Mouse (Mus musculus) hematopoietic multipotent progenitor cell, adult 10-12 weeks (in vitro differentiated cells): ENCODE measurements around the gene Mapk7. TPM values are rescaled to one million over a fixed set of nuclear protein-coding genes. Genes with fewer than 3 reads are reported as not detected.

ENCODE experiments used
- polyA plus RNA-seq: library from polyadenylated mRNA; stranded (reverse); fragments of >175 nt; gene quantifications from 2 replicates; pipeline ENCODE4 v1.2.3, GENCODE M21; 2012; ENCODE audit warnings: low replicate concordance

Gene Mapk7
- 40.4 and 50.3 TPM in 2 replicates for polyA plus RNA-seq

GRCm38 (mm10) chr11:61494129-61494997 lies at the start of gene Mapk7:
Gene Mapk7, minus strand, starts transcription at chr11:61494406.

GRCm38 (mm10) chr11:61504713-61505257 lies 10.6 kb upstream of the Mapk7 start, which contains the start of gene B9d1:
Gene B9d1, plus strand, starts transcription at chr11:61505144.

GRCm38 (mm10) chr11:61484613-61485540 lies 9.3 kb downstream of the Mapk7 start, which contains the start of gene Mfap4:
Gene Mfap4, plus strand, starts transcription at chr11:61485431.

Other genes starting within 250 kb of the Mapk7 start
- gene Aldh3a2, start 226.9 kb downstream of the Mapk7 start, polyA plus RNA-seq, result 15.0 and 22.0 TPM in 2 replicates
- not detected in 2 replicates for gene Slc47a2, start 151.5 kb downstream of the Mapk7 start, polyA plus RNA-seq
- gene Slc47a1, start 116.1 kb downstream of the Mapk7 start, polyA plus RNA-seq, result not detected in 2 replicates
- not detected in 2 replicates for gene Rnf112, start 40.3 kb downstream of the Mapk7 start, polyA plus RNA-seq
- gene Mfap4, start 9.0 kb downstream of the Mapk7 start, polyA plus RNA-seq, result 0.07 TPM in 1 of 2 replicates, not detected in the other
- gene B9d1, start 10.7 kb upstream of the Mapk7 start, polyA plus RNA-seq, result 0.84 and 1.7 TPM in 2 replicates
- gene Epn2, start 85.3 kb upstream of the Mapk7 start, polyA plus RNA-seq, result 2.4 and 3.0 TPM in 2 replicates
- gene Grap, start 158.9 kb upstream of the Mapk7 start, polyA plus RNA-seq, result 170 and 183 TPM in 2 replicates
- gene Fam83g, start 189.7 kb upstream of the Mapk7 start, polyA plus RNA-seq, result 2.4 and 5.6 TPM in 2 replicates
- 0.09 TPM in 1 of 2 replicates, not detected in the other for gene Slc5a10, start 226.4 kb upstream of the Mapk7 start, polyA plus RNA-seq